Mouse (Mus musculus) stomach, postnatal 0 days (tissue): Measurements from ENCODE around the gene Cfl1.

Experiments used
- CTCF ChIP-seq: IDR thresholded peaks from 2 replicates; pipeline ENCODE4 v1.5.1; 2016; ENCODE audit warnings: antibody characterized with exemption, low read depth, mild to moderate bottlenecking, moderate library complexity
- EP300 ChIP-seq: optimal IDR thresholded peaks from 2 replicates; pipeline ENCODE3; 2016; ENCODE audit warnings: antibody characterized with exemption

DNA sequence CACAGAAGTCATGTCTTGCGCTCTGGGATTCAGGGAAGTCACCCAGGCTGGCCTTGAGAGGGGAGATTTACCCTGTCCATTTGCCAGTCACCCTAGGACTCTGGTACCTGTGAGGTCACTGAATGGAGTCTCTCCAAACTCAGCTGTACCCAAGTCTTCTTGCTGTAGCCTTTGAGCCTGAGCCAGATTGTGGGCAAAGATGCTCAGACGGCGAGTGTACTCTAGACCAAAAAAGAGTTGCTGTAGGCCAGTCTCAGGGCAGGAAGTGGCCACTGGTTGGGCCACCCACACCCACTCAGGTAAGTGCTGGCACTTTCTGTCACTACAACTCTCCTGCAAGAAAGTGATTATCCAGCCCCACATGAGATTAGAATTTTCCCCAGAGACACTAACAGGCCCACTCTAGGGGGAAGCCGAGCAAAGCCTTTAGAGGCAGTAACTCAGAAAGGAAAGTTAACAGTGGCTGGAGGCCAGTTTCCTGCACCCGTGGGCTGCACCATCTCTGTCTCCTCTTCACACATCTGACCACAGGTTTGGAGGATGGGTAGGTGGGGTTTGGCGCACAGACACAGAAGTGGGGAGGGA, 23.2 kb upstream of the Cfl1 start:
- no peak for TF ChIP-seq EP300
- no peak for TF ChIP-seq CTCF
